Mouse (Mus musculus) embryonic fibroblast, embryonic 13.5 days (primary cell): Measurements from ENCODE around the gene Pcnt. TPM values are rescaled to one million over a fixed set of nuclear protein-coding genes. Genes with fewer than 3 reads are reported as not detected.

Experiments used
- H3K27ac ChIP-seq: 2 replicates; pipeline ENCODE4 v1.5.1; 2012; ENCODE audit warnings: low read length, control low read depth, inconsistent platforms; ENCODE audit not compliant: insufficient read depth
- H3K4me1 ChIP-seq: 2 replicates; pipeline ENCODE4 v1.6.1; 2011; ENCODE audit warnings: low read length; ENCODE audit not compliant: control insufficient read depth, insufficient read depth
- H3K4me3 ChIP-seq: 2 replicates; pipeline ENCODE4 v1.5.1; 2011; ENCODE audit warnings: mild to moderate bottlenecking, control low read depth, low read length; ENCODE audit not compliant: insufficient read depth
- CTCF ChIP-seq: IDR thresholded peaks from 2 replicates; pipeline ENCODE4 v1.5.1; 2011; ENCODE audit warnings: mild to moderate bottlenecking, control low read depth, low read length, moderate library complexity, borderline replicate concordance; ENCODE audit not compliant: insufficient read depth
- POLR2A ChIP-seq: IDR thresholded peaks from 2 replicates; pipeline ENCODE4 v1.6.1; 2011; ENCODE audit warnings: low read depth, mild to moderate bottlenecking, control low read depth, low read length, moderate library complexity
- polyA plus RNA-seq: library from polyadenylated mRNA; stranded (reverse); fragments of >200 nt; gene quantifications from 2 replicates; pipeline ENCODE4 v1.2.4, GENCODE M21; 2011; ENCODE audit warnings: low read depth; ENCODE audit not compliant: missing spikeins, insufficient read length

Gene Pcnt
- polyA plus RNA-seq, 1 experiment: 15.5 TPM

DNA sequence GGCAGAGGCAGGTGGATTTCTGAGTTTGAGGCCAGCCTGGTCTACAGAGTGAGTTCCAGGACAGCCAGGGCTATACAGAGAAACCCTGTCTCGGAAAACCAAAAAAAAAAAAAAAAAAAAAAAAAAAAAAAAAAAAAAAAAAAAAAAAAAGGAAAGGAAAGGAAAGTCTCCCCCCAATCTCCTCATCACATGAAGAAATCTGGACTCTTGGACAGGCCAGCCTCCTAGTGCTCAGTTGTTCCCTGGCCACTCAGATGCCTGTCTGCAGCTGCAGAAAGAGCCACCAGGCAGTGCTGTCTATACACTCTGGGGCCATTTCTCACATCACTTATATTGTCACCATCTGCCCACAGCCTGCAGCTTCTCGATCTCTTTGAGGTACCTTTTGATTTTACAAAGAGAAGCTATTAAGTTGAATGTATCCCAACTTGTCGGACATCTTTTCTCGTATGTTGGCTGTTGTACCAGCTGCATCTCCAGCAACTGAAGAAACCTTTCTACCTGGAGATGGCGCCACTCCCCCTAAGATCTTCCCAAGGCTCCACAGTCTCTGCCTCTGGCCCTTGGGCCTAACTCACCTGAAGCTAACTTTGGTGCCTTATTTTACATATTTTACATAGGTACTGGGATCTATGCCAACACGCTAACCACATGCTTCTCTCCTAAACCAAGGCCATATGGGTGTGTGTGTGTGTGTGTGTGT lies 116.1 kb downstream of the Pcnt start:
- Histone ChIP-seq H3K4me3 (no peak overlapping the region), H3K27ac (no peak overlapping the region), H3K4me1 (no peaks in the 10 kb centered on the region)
- TF ChIP-seq POLR2A (no peak), CTCF (no peak)

DNA sequence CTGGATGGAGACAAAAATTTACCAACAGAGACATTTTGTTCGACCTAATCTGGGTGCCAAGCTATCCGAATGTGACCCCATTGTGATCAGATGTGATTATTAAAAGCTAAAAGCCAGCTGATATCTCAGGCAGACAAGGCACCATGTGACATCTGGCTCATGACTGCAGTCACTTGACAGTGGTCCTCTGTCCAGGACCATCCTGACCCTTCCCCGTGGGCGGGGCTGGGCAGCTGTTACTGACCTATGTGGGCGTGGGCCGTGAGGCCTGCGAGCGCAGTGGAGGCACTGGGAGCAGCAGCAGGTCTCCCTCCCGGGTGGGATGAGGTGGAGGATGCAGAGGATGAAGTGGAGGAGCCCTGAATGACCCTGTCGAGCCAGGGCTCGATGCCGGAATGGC lies 125.0 kb downstream of the Pcnt start:
- Histone ChIP-seq H3K27ac (no peak overlapping the region), H3K4me1 (peaks cover 3% of the 10 kb centered on the region; the same call in 1 of the 2 replicates), H3K4me3 (no peak overlapping the region)
- TF ChIP-seq POLR2A: no peak
- no peak for TF ChIP-seq CTCF

DNA sequence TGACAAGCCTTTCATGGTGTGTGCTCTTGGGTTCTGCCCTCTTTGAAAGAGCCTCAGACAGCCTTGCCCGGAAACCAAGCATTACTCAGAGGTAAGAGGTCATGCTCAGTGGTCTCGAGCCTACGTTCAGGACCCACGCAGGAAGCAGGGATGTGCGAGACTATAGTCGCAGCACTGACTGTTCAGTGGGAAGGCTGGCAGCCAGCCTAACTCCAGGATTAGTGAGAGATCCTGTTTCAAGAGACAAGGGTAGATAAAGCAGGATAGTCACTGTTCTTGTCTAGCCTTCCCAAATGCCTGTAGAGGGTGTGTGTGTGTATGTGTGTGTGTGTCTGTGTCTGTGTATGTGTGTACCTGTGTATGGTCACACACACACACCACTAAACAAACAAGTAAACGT lies 126.4 kb downstream of the Pcnt start:
- no peak overlapping the region for H3K27ac ChIP-seq

GRCm38 (mm10) chr10:76306738-76307137 lies 135.8 kb downstream of the Pcnt start:
- TF ChIP-seq CTCF (no peak), POLR2A (no peak)
- Histone ChIP-seq H3K27ac (no peak overlapping the region), H3K4me3 (no peak overlapping the region), H3K4me1 (0 out of 2 replicates have a peak, but pooled peaks cover 3% of the 10 kb centered on the region)

More for the DNA sequence above, 126.4 kb downstream of the Pcnt start:
- Histone ChIP-seq H3K4me3 (no peak overlapping the region), H3K4me1 (peaks cover 3% of the 10 kb centered on the region; the same call in 1 of the 2 replicates)
- no peak for TF ChIP-seq CTCF
- no peak for TF ChIP-seq POLR2A

Other genes starting within 250 kb of the Pcnt start
- gene Prmt2, start 204.9 kb downstream of the Pcnt start, polyA plus RNA-seq: 32.2 and 33.9 TPM in 2 replicates
- gene S100b, start 188.9 kb downstream of the Pcnt start, polyA plus RNA-seq: 0.35 TPM in 1 of 2 replicates, not detected in the other
- 28.2 and 30.9 TPM in 2 replicates for gene Dip2a, start 97.5 kb downstream of the Pcnt start, polyA plus RNA-seq
- gene AC141477.1, start 2.3 kb downstream of the Pcnt start, polyA plus RNA-seq: 10.1 and 16.2 TPM in 2 replicates
- not detected in 2 replicates for gene 2610028H24Rik, start 6.3 kb upstream of the Pcnt start, polyA plus RNA-seq
- gene Mcm3ap, start 26.1 kb upstream of the Pcnt start, polyA plus RNA-seq: 35.0 and 35.4 TPM in 2 replicates
- 1.9 and 2.4 TPM in 2 replicates for gene Ybey, start 26.3 kb upstream of the Pcnt start, polyA plus RNA-seq
- gene Lss, start 88.8 kb upstream of the Pcnt start, polyA plus RNA-seq: 32.8 and 34.0 TPM in 2 replicates
- not detected in 2 replicates for gene Spatc1l, start 119.5 kb upstream of the Pcnt start, polyA plus RNA-seq
- gene Ftcd, start 132.9 kb upstream of the Pcnt start, polyA plus RNA-seq: not detected in 2 replicates
- gene Col6a2, start 180.8 kb upstream of the Pcnt start, polyA plus RNA-seq: 476 and 628 TPM in 2 replicates